Mouse (Mus musculus): Measurements from ENCODE around the gene Rad54l.

DNA sequence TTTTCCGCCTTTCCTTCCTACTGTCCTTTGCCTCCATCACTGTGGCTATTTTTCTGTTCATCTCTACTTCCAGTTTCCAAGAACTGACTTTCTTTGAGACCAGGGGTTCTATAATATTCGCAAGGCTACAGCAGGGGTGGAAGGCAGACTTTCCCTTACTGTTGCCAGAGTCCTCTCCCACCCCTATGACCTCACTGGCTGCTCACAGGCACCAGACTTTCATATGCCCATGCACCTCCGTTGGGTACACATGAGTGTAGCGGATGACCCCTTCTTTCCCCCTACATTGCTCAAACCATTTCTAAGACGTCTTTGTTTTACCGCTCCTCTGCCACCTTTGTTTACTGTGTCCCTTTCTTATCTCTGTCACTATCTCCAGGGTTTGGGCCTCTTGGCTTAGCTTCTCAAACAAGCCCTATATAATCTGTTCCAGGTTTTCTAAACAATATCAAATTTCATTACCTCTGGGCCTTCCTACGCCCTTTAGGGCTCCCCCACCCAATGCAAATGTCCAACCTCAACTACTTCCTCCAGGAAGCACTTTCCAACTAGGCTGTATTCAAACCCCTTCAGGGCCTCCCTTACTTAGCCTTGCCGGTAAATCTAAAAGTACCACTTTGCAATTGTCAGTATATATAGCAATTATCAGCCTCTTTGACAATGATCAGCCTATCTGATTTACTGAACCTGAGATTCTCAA, 42.4 kb upstream of the Rad54l start:
- TF ChIP-seq CTCF (IDR thresholded peaks at IDR 0.05; ENCODE audit: low read depth) (no peak), EP300 (IDR thresholded peaks at IDR 0.05; ENCODE audit: low read depth) (no peak)
